Mouse (Mus musculus) right cerebral cortex, adult 2 months (tissue): ENCODE measurements around the gene Lrch1.

Source experiments
- DNase-seq, 2 experiments: peaks; one replicate each; pipeline ENCODE4 v3.0.0; 2021 to 2022; ENCODE audit warnings: low spot score in 2 of 2

Gene Lrch1

GRCm38 (mm10) chr14:74947376-74948013 lies at the start of gene Lrch1:
TSS of gene Lrch1 (minus strand) at chr14:74947876.
- DNase-seq = peak; percentile 71 to 80

DNA sequence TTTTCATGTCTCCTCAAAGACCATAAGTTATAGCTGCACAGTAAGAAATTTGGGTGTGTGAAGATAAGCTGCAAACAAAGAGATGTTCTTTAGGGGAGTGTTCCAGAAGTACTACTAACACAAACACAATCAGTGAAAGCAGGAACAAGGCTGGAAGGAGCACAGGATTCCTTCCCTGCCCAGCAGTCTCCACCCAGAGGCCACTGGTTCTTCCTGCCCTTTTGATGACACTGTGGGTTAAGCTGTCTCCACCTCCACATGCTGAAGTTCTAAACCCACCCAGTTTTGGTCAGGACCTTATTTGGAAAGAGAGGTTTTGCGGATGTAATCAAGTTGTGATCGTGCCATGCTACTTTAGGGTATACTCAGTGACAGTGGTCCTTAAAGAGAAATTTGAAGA lies 49.4 kb upstream of the Lrch1 start:
- no peak for DNase-seq

- DNase-seq = no peak
These were observed 48.9 kb upstream of the Lrch1 start for GRCm38 (mm10) chr14:74996556-74996955.

GRCm38 (mm10) chr14:74990504-74990903 lies 42.8 kb upstream of the Lrch1 start:
- DNase-seq = peak in 1 of 2 experiments; percentile 8

DNA sequence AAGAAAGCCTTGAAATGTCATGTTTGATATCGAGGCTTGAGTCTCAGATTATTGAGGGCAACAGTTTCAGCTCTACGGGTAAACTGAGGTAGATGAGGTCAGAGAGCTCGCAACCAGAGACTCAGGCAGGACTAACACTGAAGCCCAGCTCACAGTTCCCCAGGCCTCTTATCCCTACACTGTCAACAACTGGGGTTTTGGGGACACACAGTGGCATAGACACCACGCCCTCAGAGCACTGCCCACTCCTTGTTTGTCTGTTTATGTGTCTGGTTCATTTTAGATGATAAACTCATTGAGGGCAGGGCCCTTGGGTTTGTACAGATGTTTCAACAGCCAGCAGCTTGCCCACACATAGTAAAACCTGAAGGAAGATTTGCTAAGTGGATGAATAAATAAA lies 42.2 kb upstream of the Lrch1 start:
- DNase-seq = no peak

DNA sequence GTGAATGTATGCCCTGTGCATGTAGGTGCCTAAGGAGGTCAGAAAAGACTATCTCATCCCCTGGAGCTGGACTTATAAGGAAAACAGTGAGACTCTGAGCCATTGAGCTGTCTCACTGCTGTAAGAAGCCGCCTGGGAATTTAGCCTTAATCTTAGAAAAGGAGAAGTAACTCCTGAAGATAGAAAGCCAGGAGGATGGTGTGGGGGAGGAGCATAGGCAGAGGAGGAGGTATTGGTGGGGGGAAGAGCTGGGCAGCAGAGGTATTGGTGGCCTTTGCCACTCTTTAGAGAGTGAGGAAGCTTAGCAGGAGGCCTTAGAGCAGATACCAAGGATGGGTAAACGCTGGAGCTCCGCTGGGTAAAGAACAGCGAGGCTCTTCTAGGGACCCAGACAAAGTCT lies 41.6 kb upstream of the Lrch1 start:
- DNase-seq = no peak

DNA sequence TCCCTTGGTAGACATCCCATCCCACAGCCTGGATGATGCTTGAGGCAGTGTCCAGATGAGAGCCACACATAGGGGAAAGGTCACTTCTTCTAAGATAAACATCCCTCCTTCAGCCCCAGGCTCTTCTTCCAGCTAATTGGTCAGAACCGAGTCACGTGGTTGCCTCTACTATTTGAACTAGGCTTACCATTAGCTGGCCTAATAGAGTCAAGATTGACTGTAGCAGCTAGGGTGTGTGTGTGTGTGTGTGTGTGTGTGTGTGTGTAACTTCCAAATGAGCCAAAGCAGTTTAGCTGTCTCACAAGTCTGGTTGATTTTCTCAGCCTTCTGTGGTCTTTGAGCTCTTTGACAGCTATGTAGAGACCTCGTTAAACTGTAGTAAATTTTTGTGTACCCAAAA lies 38.9 kb upstream of the Lrch1 start:
- no peak for DNase-seq

DNA sequence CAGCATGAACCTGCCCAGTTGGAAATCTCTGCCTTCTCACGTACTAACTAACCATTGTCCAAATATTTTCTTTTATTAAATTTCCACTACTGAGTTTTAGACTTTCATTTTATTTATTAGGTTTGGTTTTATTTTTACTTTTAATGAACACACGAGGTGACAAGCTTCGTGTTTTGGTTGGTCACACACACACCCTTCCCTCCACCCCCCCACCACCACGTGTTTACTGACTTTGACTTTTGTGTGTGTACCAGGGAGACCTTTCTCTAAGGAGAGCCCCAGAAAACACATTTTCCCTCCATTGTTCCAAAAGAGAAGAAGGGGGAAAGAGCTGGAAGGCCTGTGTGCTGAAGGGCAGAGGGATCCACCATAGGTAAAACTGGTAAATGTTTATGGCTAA lies 38.0 kb upstream of the Lrch1 start:
- no peak for DNase-seq

DNA sequence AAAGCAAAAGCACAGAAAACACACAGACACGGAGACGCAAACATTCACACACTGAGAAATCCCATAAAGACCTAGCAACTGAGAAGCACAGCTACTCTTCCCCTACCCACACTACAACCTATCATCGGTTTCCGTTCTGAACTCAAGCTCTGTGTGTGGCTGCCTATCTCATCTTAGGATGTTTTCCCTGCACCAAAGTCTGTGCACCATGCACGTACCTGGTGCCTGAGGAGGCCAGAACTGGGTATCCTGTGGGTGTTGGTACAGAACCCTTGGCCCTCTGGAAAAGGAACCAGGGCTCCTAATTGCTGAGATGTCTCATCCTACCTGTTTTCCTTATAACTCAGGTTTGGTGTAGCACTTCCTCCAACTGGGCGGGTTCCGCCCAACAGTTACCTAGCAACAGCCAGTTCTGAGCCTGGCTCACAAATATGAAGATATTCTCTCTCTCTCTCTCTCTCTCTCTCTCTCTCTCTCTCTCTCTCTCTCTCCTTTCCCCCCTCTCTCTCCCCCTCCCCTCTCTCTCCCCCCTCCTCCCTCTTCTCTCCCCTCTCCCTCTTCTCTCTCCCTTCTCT lies 37.2 kb upstream of the Lrch1 start:
- peak; percentile 21 to 46 for DNase-seq

DNA sequence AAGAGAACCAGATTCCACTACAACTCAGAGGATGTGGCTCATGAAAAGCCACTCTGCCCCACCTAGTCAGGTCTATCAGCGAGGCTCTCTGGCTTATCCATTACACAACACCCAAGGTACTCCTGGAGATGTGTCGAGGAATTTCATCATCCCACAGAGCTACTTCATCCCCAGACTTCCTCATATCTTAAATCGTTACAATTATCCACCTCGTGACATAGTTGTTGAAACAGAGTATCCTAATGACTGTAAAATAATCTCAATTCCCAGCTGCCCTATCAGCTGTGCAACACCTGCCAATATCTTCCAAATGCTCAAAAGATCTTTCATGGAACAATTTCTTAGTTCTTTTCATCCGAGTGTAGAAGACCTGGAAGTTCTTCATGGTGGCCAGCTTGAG lies 35.4 kb upstream of the Lrch1 start:
- no peak for DNase-seq

DNA sequence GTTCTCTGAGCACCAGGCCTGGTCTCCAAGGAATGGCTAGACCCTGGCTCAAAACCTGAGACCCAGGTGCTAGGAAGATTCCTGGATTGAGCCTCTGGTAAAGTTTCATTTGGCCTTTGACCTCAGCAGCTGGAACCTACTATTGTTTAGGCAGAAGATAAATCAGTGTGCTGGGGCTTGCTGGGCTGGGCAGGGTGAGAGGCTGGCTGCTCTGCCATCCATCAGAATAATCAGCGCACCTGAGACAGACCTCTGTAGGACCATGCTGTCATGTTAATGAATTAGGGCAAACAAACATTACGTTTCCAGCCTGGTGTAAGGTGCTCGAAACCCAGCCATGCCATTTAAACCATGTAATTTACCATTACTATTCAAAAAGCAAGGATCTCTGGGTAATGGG lies 33.3 kb upstream of the Lrch1 start:
- no peak for DNase-seq

DNA sequence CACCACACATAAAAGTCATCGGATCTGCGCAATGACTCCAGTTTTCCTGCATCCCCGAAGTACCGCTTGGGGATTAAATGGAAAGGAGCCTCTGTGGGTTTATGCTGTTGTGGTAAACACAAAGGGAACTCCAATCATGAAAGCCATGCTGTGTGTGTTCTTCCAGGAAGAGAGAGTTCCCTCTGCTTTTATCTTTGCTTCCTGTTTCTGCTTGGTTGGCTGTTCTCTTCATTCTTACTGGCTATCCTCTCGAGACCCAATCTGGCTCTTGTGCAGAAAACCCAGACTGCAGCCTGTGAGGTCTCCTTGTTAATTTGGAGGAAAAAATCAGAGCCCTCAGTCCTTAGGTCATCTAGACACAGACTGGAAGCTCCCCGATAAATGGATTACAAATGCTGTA lies 29.3 kb upstream of the Lrch1 start:
- DNase-seq = no peak

GRCm38 (mm10) chr14:74974136-74974651 lies 26.5 kb upstream of the Lrch1 start:
- no peak for DNase-seq

GRCm38 (mm10) chr14:74972687-74973086 lies 25.0 kb upstream of the Lrch1 start:
- DNase-seq = no peak

DNA sequence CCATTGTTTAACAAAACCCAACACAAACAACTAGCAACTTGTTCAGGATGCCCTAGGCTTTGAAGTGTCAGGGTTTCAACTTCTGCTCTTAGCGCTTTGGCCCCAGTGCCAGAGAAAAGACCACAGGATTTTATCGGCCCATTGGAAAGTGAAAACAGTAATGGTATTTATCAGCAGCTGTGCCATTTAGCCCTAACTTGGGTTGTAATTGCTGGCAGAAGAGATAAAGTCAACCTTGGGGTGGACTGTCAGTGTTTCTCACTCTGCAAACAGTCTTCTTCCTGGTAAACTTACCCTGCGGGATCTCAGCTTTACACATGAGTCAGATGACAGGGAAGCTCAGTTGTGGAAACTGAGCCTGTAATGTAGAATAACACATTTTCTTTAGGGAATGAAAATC lies 24.5 kb upstream of the Lrch1 start:
- DNase-seq = no peak

DNA sequence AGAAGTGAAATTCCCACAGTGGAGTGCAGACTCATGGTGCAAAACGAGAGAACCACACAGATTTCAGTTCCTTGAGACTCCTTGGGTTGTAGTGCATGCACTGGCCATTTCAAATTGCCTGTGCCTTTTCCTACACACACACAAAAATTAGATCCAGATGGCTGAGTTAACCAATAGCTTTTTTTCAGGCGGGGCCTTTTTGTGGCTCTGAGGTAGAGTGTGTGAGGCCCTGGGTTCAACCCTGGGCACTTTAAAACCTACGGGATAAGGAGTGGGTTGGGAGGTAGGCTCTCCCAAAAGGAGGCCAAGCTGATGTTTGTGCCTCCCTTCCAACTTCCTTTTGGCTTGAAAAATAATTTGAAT lies 15.7 kb upstream of the Lrch1 start:
- DNase-seq = no peak

- no peak for DNase-seq
These were observed 15.2 kb upstream of the Lrch1 start for GRCm38 (mm10) chr14:74962713-74963401.

DNA sequence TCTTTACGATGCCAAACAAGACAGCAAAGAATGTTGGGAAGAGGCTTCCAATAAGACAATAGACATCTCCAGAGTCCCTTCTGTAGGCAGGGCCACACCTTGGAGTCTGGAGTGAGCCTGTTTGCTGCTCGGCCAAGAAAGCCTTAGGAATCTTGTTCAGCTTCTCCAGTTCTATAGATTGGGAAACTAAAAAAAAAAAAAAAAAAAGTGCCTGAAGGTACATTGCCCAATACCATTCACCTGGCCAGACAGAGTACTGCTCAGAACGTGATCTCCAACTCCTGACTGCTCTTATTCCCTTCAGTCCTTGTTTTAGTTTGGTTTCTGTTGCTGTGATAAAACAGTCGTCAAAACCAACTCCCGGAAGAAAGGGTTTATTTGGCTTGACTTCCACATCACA lies 12.9 kb upstream of the Lrch1 start:
- DNase-seq = no peak

DNA sequence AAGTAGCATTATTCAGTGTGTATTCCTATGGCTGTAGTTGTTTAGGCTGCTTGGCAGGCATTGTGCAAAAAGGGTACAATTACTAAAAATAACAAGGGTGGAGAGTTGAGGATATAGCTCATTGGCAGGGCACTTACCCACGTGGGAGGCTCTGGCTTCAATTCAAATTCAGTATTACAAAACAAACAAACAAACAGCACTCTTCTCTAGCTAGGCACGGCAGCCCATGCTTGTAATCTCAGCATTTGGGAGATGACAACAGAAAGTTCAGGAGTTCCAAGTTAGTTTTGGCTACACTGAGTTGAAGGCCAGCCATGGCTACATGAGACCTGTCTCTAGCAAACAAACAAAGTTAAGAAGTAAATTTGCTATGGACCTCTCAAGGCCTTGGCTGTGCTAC lies 9.0 kb upstream of the Lrch1 start:
- DNase-seq = no peak

GRCm38 (mm10) chr14:74956234-74956633 lies 8.6 kb upstream of the Lrch1 start:
- DNase-seq = no peak

DNA sequence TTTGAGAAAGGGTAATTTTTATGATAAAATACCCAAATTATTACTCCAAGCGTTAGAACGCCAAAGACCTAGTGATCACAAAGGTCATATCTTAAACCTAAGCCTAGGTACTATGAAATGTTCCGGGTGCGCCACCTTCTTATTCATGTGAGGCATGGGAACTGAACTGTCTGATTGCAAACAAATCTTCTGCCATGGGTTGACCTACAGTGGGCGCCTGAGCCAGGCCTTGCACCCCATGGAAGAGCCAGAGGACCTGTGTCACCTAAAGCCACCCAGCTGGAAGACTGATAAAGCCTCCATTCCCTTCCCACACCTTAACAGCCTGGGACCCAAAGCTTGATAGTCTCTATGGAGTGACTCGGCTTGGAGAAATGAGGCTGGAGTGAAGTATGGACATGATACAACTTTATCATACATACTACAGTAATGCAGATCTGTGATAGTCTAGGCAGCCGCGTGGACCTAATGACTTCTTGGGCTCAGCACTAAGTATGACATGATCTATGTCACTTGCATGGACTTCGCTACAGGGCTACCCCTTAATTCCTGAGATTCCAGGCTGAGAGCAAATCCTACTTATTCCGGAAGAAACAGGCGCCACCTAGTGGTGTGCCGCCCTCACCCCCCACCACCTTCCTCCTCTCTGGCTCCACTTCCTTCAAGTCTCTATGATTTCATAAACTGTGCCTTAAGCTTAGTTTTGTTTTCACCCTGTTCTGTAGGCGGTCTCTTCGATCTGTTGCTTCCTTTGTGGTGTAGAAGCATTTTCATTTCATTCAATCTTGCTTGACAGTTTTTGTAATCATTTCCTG lies 957 bp upstream of the Lrch1 start:
- DNase-seq = peak; percentile 55 to 81

DNA sequence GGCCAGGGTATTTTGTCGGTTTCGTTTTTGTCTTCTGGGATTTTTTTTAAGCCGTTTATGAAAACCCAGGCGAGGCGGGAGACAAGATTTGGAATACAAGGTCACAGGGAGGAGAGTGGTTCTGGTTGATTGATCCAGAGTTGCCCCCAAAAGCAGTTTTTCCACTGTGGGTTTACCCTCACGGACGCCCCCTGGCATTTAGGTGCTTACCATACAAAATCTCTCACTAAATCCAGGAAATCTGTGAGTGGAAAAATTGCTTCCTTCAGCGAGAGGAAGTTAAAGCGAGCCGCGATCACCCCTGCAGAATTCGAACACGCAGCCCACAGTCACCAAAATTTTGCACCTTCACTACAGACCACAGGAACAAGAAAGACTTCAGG lies 329 bp upstream of the Lrch1 start:
- no peak for DNase-seq
